In genomic region chr5:38553491-38553890, GRCm38 (mm10) we compare ENCODE assay signal across 20 mouse cellular contexts. TPM values are rescaled to one million over a fixed set of nuclear protein-coding genes. Genes with fewer than 3 reads are reported as not detected.
DNase-seq lines count a peak whose midpoint lies in the region; ATAC-seq and TF ChIP-seq lines count a peak whose summit lies in the region.
"Had no signal": no experiment of that assay in that cellular context is flagged by ENCODE, and none has a peak within 500 bp of the region (broad histone marks: within the 10 kb centered on the region; RNA-seq: fewer than 3 reads in every experiment).

No protein-coding gene starts in this region.

- no peaks in the 10 kb centered on the region for H3K9me3 ChIP-seq in heart, embryonic 10.5 days
- H3K9me3 ChIP-seq in heart, embryonic 16.5 days (replicated peaks; ENCODE audit: control insufficient read depth, low read length), result no peaks in the 10 kb centered on the region
- no peaks in the 10 kb centered on the region for H3K9me3 ChIP-seq in ES-E14 (ENCODE audit: control insufficient read depth, insufficient read depth, low read depth, low read length)
- H3K9me3 ChIP-seq: embryonic facial prominence, embryonic 13.5 days; hindbrain, embryonic 15.5 days; limb, embryonic 12.5 days; midbrain, embryonic 12.5 days had no signal

- H3K4me2 ChIP-seq in heart, embryonic 16.5 days (ENCODE audit: low read depth, low read length), result no peak overlapping the region
- H3K4me2 ChIP-seq: embryonic facial prominence, embryonic 13.5 days; hindbrain, embryonic 15.5 days; limb, embryonic 12.5 days; liver, embryonic 11.5 days; midbrain, embryonic 12.5 days had no signal

- TF ChIP-seq POLR2A in small intestine, adult 2 months (IDR thresholded peaks at IDR 0.05; ENCODE audit: low read depth, low read length), result no peak

- TF ChIP-seq CTCF in small intestine, adult 2 months (IDR thresholded peaks at IDR 0.05; ENCODE audit: extremely low read depth, insufficient read length, insufficient replicate concordance, low read depth, low read length), result no peak

- no peak for ATAC-seq in heart, embryonic 16.5 days (replicated peaks; ENCODE audit: extremely low read depth, insufficient read depth, low FRiP score)
- ATAC-seq: CD4-positive, CD25-positive, alpha-beta regulatory T cell, adult 4 months; forebrain, embryonic 14.5 days; liver, postnatal 0 days; lung, postnatal 0 days had no signal

- in situ Hi-C loops in ES-E14 (cut with MboI; ENCODE audit: low sequenced_read_pairs in 2 of 2, unreplicated experiment in 2 of 2), result no loop called here

- peak overlapping the region; percentile 38; the same call in 1 of the 2 replicates for H3K27ac ChIP-seq in heart, embryonic 10.5 days
- H3K27ac ChIP-seq in heart, embryonic 16.5 days (ENCODE audit: low read length), result peak overlapping the region; percentile 59
- peak overlapping the region; percentile 14 for H3K27ac ChIP-seq in ES-E14 (ENCODE audit: insufficient read depth, low read depth, low read length, poor library complexity, severe bottlenecking)
- H3K27ac ChIP-seq in small intestine, adult 2 months (ENCODE audit: insufficient read depth, low read depth, low read length), result peak overlapping the region; percentile 14; the same call in 1 of the 2 replicates
- H3K27ac ChIP-seq: embryonic facial prominence, embryonic 13.5 days; hindbrain, embryonic 15.5 days; limb, embryonic 12.5 days; midbrain, embryonic 12.5 days had no signal

- H3K9ac ChIP-seq in heart, embryonic 16.5 days (ENCODE audit: low read length), result no peak overlapping the region
- no peak overlapping the region for H3K9ac ChIP-seq in ES-E14 (ENCODE audit: insufficient read depth, low read depth, low read length, poor library complexity, severe bottlenecking)
- H3K9ac ChIP-seq: embryonic facial prominence, embryonic 13.5 days; hindbrain, embryonic 15.5 days; limb, embryonic 12.5 days; liver, postnatal 0 days; midbrain, embryonic 12.5 days had no signal

- DNase-seq in heart, embryonic 10.5 days (ENCODE audit: low spot score), result no peak
- DNase-seq in heart, adult 9 months (ENCODE audit: low spot score in 2 of 2), result no peak
- no peak for DNase-seq in heart, postnatal 4 days
- no peak for DNase-seq in ES-E14 (ENCODE audit: low read depth, low spot score)
- DNase-seq in cerebellum, postnatal 14 days, result no peak
- DNase-seq: gastrocnemius, postnatal 10 days; kidney, postnatal 10 days; liver, postnatal 0 days; right cerebral cortex, postnatal 25 days; thymus, postnatal 14 days had no signal

- WGBS in heart, embryonic 10.5 days, result 90% methylated on average over 4 of the region's 4 CpGs
- WGBS in heart, embryonic 16.5 days, result 84% methylated on average over 4 of the region's 4 CpGs
- 90% methylated on average over 4 of the region's 4 CpGs for WGBS in small intestine, adult 2 months

- no peak overlapping the region for H3K4me3 ChIP-seq in heart, embryonic 10.5 days
- H3K4me3 ChIP-seq in heart, embryonic 16.5 days (ENCODE audit: low read length), result no peak overlapping the region
- H3K4me3 ChIP-seq in ES-E14 (ENCODE audit: insufficient read depth in 1 of 2, low read depth in 1 of 2, low read length in 2 of 2, poor library complexity in 1 of 2, severe bottlenecking in 1 of 2), result no peak overlapping the region
- no peak overlapping the region for H3K4me3 ChIP-seq in small intestine, adult 2 months (ENCODE audit: low read depth, low read length)
- H3K4me3 ChIP-seq: embryonic facial prominence, embryonic 13.5 days; hindbrain, embryonic 15.5 days; limb, embryonic 12.5 days; midbrain, embryonic 12.5 days had no signal

- H3K4me1 ChIP-seq in heart, embryonic 10.5 days, result peaks cover 85% of the 10 kb centered on the region
- peaks cover 79% of the 10 kb centered on the region for H3K4me1 ChIP-seq in heart, embryonic 16.5 days (ENCODE audit: control insufficient read depth, insufficient read depth, low read length)
- peaks cover 0 to 21% of the 10 kb centered on the region in 2 experiments; a peak in 2 of 4 replicates for H3K4me1 ChIP-seq in ES-E14 (ENCODE audit: control insufficient read depth in 2 of 2, insufficient read depth in 2 of 2, low read length in 2 of 2, poor library complexity in 1 of 2)
- peaks cover 27% of the 10 kb centered on the region; the same call in 1 of the 2 replicates for H3K4me1 ChIP-seq in small intestine, adult 2 months (ENCODE audit: control insufficient read depth, insufficient read depth, insufficient read length, low read length)
- H3K4me1 ChIP-seq: midbrain, embryonic 12.5 days had no signal

- H3K36me3 ChIP-seq in heart, embryonic 10.5 days, result peaks cover 95% of the 10 kb centered on the region
- H3K36me3 ChIP-seq in heart, embryonic 16.5 days (ENCODE audit: control insufficient read depth, insufficient read depth), result peaks cover 46% of the 10 kb centered on the region
- peaks cover 49% of the 10 kb centered on the region; the same call in 1 of the 2 replicates for H3K36me3 ChIP-seq in ES-E14 (ENCODE audit: control insufficient read depth, insufficient read depth, low read length, poor library complexity, severe bottlenecking)
- H3K36me3 ChIP-seq in small intestine, adult 2 months (ENCODE audit: control insufficient read depth, insufficient read depth, low read length), result peaks cover 76% of the 10 kb centered on the region

- H3K27me3 ChIP-seq in heart, embryonic 10.5 days (ENCODE audit: insufficient read depth, poor library complexity, severe bottlenecking), result no peaks in the 10 kb centered on the region
- H3K27me3 ChIP-seq in heart, embryonic 16.5 days (ENCODE audit: control insufficient read depth, insufficient read depth, low read length), result no peaks in the 10 kb centered on the region
- no peaks in the 10 kb centered on the region for H3K27me3 ChIP-seq in small intestine, adult 2 months (ENCODE audit: control insufficient read depth, insufficient read depth, low read length)
- H3K27me3 ChIP-seq: embryonic facial prominence, embryonic 13.5 days; hindbrain, embryonic 15.5 days; limb, embryonic 12.5 days; midbrain, embryonic 12.5 days had no signal

TF ChIP-seq in ES-E14, 5 proteins besides CTCF, POLR2A, EP300 and RAD21:
- no peak for TF ChIP-seq ZC3H11A (IDR thresholded peaks at IDR 0.05; ENCODE audit: borderline replicate concordance, low read depth, low read length)
- no peak for TF ChIP-seq ZNF384 (IDR thresholded peaks at IDR 0.05; ENCODE audit: low read depth, low read length)
- no peak for TF ChIP-seq CHD2 (IDR thresholded peaks at IDR 0.05; ENCODE audit: low read depth, low read length)
- no peak for TF ChIP-seq HCFC1 (IDR thresholded peaks at IDR 0.05; ENCODE audit: borderline replicate concordance, insufficient read depth, low read length)
- no peak for TF ChIP-seq MAFK (IDR thresholded peaks at IDR 0.05; ENCODE audit: insufficient read depth, low read depth, low read length)

RNA-seq across cellular contexts. Expression of gene Wdr1, which starts 9.5 kb away (rescaled TPM):
- 243 and 286 TPM in 2 replicates for polyA plus RNA-seq in heart, embryonic 10.5 days (2016; fragmentation: Nextera tagmentation; extraction: Ambion mirVana)
- polyA plus RNA-seq in heart, embryonic 16.5 days (2015; fragmentation: Nextera tagmentation; extraction: Ambion mirVana), result 241 and 256 TPM in 2 replicates
- 100 to 1,000 TPM; 238 to 243 TPM for total RNA-seq in heart, postnatal 4 days (2021)
- total RNA-seq in ES-E14 (2012; rRNA removed), result 165 and 232 TPM in 2 replicates
- 99.3 and 223 TPM in 2 replicates for polyA plus RNA-seq in small intestine, adult 2 months (2012; rRNA removed)

RNA-seq across cellular contexts. Expression of gene Slc2a9, which starts 50.5 kb away (rescaled TPM):
- 0.31 and 0.47 TPM in 2 replicates for polyA plus RNA-seq in heart, embryonic 10.5 days (2016; fragmentation: Nextera tagmentation; extraction: Ambion mirVana)
- 0.62 and 0.64 TPM in 2 replicates for polyA plus RNA-seq in heart, embryonic 16.5 days (2015; fragmentation: Nextera tagmentation; extraction: Ambion mirVana)
- total RNA-seq in heart, postnatal 4 days (2021), result 1 to 10 TPM; 1.8 to 2.0 TPM
- total RNA-seq in ES-E14 (2012; rRNA removed), result 0.71 and 0.74 TPM in 2 replicates
- polyA plus RNA-seq in small intestine, adult 2 months (2012; rRNA removed), result 5.4 and 17.3 TPM in 2 replicates
